Mouse (Mus musculus) forebrain, embryonic 15.5 days (tissue): ENCODE measurements around the gene Fbxo41. TPM values are rescaled to one million over a fixed set of nuclear protein-coding genes. Genes with fewer than 3 reads are reported as not detected.

Experiments
- ATAC-seq: fragments of 200-750 bp; cut with Nextera tagmentation; replicated peaks from 2 replicates; pipeline ENCODE4 v1.8.0; 2017; ENCODE audit warnings: mild to moderate bottlenecking, moderate TSS enrichment, moderate library complexity
- H3K27ac ChIP-seq: fragments of 300-500 bp; sonication (generic); replicated peaks from 2 replicates; pipeline ENCODE4 v1.5.1; 2015; ENCODE audit warnings: mild to moderate bottlenecking, inconsistent platforms
- H3K27me3 ChIP-seq: fragments of 300-500 bp; sonication (generic); 2 replicates; pipeline ENCODE4 v1.6.1; 2015; ENCODE audit warnings: inconsistent platforms
- H3K36me3 ChIP-seq: fragments of 300-500 bp; sonication (generic); 2 replicates; pipeline ENCODE4 v1.6.1; 2015; ENCODE audit warnings: mild to moderate bottlenecking, inconsistent platforms
- H3K4me1 ChIP-seq: fragments of 300-500 bp; sonication (generic); 2 replicates; pipeline ENCODE4 v1.6.1; 2015; ENCODE audit warnings: inconsistent platforms
- H3K4me2 ChIP-seq: fragments of 300-500 bp; sonication (generic); replicated peaks from 2 replicates; pipeline ENCODE4 v1.6.1; 2015; ENCODE audit warnings: mild to moderate bottlenecking, inconsistent platforms
- H3K4me3 ChIP-seq: fragments of 300-500 bp; sonication (generic); 2 replicates; pipeline ENCODE4 v1.5.1; 2015; ENCODE audit warnings: mild to moderate bottlenecking, inconsistent platforms
- H3K9ac ChIP-seq: fragments of 300-500 bp; sonication (generic); replicated peaks from 2 replicates; pipeline ENCODE4 v1.6.1; 2015; ENCODE audit warnings: mild to moderate bottlenecking, inconsistent platforms
- H3K9me3 ChIP-seq: fragments of 300-500 bp; sonication (generic); 2 replicates; pipeline ENCODE4 v1.6.1; 2016; ENCODE audit warnings: inconsistent platforms
- WGBS: fragments of 180-500 bp; shearing (Covaris S2); methylation state at CpG from one replicate; pipeline ENCODE4 v1.1.7; 2015; ENCODE audit warnings: mixed read lengths; 5-methylcytosine and 5-hydroxymethylcytosine counted together
- polyA plus RNA-seq: library from polyadenylated mRNA; unstranded; fragments of >200 nt; fragmentation: Nextera tagmentation; extraction: Ambion mirVana; gene quantifications from 2 replicates; pipeline ENCODE4 v1.2.1, GENCODE M21; 2015

The Fbxo41 gene
- polyA plus RNA-seq, 1 experiment from 2014 or later, result 7.2 TPM

DNA sequence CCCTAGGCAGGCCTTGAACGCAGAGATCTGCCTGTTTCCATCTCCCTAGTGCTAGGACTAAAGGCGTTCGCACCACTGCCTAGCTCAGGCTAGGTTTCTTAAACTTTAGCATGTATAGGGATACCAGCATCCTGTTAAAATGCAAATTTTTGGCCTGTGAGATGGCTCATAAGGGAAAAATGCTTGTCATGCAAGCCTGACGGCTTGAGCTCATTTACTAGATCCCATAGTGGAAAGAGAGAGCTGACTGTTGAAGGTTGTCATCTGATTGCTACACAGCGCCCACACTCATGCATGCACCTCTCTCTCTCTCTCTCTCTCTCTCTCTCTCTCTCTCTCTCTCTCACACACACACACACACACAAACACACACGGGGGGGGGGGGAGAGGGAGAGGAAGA lies 66.2 kb downstream of the Fbxo41 start:
- no peak overlapping the region for H3K4me3 ChIP-seq
- H3K27ac ChIP-seq, result no peak overlapping the region
- H3K27me3 ChIP-seq, result no peaks in the 10 kb centered on the region
- 87% methylated on average over 5 of the region's 6 CpGs for WGBS
- H3K4me2 ChIP-seq, result no peak overlapping the region
- H3K9ac ChIP-seq, result no peak overlapping the region
- H3K4me1 ChIP-seq, result peaks cover 13% of the 10 kb centered on the region
- H3K9me3 ChIP-seq, result no peaks in the 10 kb centered on the region
- peaks cover 23% of the 10 kb centered on the region for H3K36me3 ChIP-seq
- ATAC-seq, result no peak

DNA sequence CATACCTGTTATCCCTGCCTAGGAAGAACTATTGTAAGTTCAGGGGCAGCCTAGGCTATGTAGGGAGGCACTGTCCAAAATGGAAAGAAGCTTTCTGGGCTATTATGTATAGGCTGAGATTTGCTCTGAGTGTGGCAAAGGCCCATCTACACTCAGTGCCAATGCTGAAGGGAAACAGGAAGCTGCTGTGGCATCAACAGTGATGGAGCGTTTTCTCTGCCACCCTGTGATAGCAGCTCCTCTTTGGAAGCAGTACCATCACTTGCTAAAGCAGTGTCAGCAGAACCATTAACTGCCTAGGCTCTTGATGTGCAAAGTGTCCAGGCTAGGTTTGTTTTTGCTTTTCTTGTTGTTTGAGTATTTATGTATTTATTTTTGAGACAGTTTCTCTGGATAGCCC lies 66.6 kb downstream of the Fbxo41 start:
- Histone ChIP-seq H3K4me2 (no peak overlapping the region), H3K27ac (no peak overlapping the region), H3K36me3 (peaks cover 23% of the 10 kb centered on the region), H3K4me3 (no peak overlapping the region), H3K9ac (no peak overlapping the region), H3K4me1 (peaks cover 16% of the 10 kb centered on the region), H3K9me3 (no peaks in the 10 kb centered on the region), H3K27me3 (no peaks in the 10 kb centered on the region)
- ATAC-seq, result no peak
- WGBS, result 87% methylated on average over 1 of the region's 1 CpGs

DNA sequence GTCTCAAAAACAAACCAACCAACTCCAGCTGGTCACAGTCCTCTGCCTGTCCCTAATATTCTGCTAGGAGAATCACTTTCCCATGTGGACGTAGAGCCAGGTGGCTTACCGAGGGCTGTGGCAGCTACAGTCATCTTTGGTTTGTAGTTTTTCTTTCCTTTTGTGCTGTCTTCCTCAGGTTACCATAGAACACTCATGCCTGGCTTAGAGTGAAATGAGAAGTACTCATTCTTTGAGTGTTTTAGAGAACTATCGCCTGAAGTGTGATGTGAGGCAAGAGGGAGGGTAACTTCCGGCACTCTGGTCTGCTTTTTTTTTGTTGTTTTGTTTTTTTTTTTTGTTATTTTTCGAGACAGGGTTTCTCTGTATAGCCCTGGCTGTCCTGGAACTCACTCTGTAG lies 68.9 kb downstream of the Fbxo41 start:
- H3K27me3 ChIP-seq, result no peaks in the 10 kb centered on the region
- WGBS, result 85% methylated on average over 5 of the region's 5 CpGs
- no peak overlapping the region for H3K9ac ChIP-seq
- H3K4me2 ChIP-seq, result no peak overlapping the region
- no peaks in the 10 kb centered on the region for H3K9me3 ChIP-seq
- peaks cover 16% of the 10 kb centered on the region for H3K4me1 ChIP-seq
- H3K36me3 ChIP-seq, result peaks cover 5% of the 10 kb centered on the region; the same call in 1 of the 2 replicates
- no peak overlapping the region for H3K4me3 ChIP-seq
- H3K27ac ChIP-seq, result no peak overlapping the region
- ATAC-seq, result no peak

DNA sequence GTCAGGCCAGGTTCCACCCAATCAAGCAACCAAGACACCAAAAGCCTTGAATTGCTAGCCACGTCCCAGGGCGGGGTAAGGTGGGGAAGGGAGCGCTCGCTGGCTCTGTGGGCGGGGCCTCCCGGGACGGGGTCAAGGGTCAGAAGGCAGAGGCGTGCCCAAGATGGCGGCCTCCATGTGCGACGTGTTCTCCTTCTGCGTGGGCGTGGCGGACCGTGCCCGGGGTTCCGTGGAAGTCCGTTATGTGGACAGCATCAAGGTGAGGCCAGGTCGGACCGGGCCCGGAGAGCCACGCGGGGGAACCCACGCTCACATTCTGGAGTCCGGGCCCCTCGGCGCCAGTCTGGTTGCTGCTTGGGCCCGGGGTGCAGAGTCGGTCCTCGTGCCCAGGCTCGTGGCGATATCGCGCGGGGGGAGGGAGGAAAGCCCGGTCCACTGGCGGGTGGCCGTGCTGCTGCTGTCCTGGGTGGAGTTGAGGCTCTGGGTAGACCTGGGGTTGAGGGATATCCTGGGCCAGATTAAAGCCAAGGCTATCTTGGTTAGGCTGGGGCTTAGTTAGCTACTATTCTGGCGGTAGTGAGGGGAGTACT lies 70.9 kb downstream of the Fbxo41 start, which contains the start of gene Smyd5:
Smyd5 (plus strand) TSS at position 148 of the 590 bp plus-strand sequence.
- H3K4me2 ChIP-seq, result peak within 1 kb of the TSS; percentile 90
- peak within 1 kb of the TSS; percentile 80 for H3K4me3 ChIP-seq
- H3K4me1 ChIP-seq, result peaks cover 16% of the 10 kb centered on the region
- no peaks in the 10 kb centered on the region for H3K9me3 ChIP-seq
- under 1% methylated on average over 39 of the region's 39 CpGs for WGBS
- H3K36me3 ChIP-seq, result no peaks in the 10 kb centered on the region
- peak; percentile 77 for ATAC-seq
- H3K9ac ChIP-seq, result peak within 1 kb of the TSS; percentile 67
- H3K27ac ChIP-seq, result no peak within 1 kb of the TSS
- no peaks in the 10 kb centered on the region for H3K27me3 ChIP-seq

DNA sequence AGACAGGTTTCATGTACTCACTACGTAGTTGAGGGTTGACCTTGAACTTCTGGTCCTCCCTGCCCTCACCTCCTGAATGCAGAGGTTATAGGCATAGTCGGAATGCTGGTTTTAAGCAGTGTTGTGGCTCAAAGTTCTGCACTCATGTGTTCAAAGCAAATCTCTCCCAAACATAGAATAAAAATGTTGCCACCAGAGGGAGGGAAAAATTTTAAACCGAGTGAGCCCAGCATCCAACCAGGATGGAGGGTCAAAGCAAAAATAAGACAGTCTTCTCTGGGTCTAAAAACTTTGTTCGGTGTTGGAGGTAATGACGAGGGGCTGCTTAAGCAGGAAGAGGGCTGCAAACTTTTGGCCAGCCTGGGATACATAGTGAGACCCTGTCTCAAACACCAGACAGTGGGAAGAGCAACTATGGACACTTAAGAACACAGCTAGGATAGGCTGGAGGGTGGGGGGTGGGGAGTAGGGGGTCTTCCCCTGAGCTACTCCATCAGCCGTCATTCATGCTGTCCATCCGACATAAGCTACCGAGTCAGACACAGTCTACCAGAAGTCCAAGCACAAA lies 71.4 kb downstream of the Fbxo41 start:
- H3K4me1 ChIP-seq, result peaks cover 16% of the 10 kb centered on the region
- no peak overlapping the region for H3K27ac ChIP-seq
- H3K4me3 ChIP-seq, result peak overlapping the region; percentile 80
- 51% methylated on average over 8 of the region's 8 CpGs for WGBS
- peak overlapping the region; percentile 90 for H3K4me2 ChIP-seq
- H3K9me3 ChIP-seq, result no peaks in the 10 kb centered on the region
- H3K36me3 ChIP-seq, result no peaks in the 10 kb centered on the region
- peak overlapping the region; percentile 67 for H3K9ac ChIP-seq
- ATAC-seq, result peak; percentile 65
- H3K27me3 ChIP-seq, result no peaks in the 10 kb centered on the region

DNA sequence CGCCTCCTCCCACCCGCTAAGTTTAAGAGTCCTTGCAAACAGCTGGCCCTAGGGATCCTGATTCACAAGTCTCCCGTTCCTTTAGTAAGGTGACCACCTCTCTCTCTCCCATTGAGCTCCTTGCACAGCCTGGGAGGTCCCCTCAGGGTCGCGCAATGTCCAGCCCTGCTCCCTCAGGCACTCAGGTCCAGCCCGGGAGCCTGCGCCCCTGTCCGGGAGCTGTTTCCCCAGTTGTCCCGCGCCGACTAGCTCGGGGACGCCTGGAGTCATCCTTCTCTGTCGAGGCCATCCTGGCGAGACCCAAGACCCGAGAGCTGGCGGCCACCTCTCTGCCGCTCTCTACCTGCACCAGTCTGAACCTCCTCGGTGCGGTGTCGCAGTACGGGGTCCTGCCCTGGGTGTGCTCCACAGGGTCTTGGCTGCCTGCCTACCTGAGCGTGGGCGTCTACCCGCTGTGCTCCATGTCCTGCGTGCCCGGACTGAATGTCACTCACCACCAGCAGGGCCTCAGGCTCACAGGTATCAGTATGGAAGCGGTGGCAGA lies 78.9 kb downstream of the Fbxo41 start, which contains the start of gene Noto:
Noto (plus strand) TSS at position 51 of the 544 bp plus-strand sequence.
- no peak within 1 kb of the TSS for H3K9ac ChIP-seq
- no peak within 1 kb of the TSS for H3K27ac ChIP-seq
- no peaks in the 10 kb centered on the region for H3K36me3 ChIP-seq
- no peak within 1 kb of the TSS for H3K4me2 ChIP-seq
- WGBS, result 14% methylated on average over 28 of the region's 28 CpGs
- H3K4me1 ChIP-seq, result no peaks in the 10 kb centered on the region
- no peaks in the 10 kb centered on the region for H3K27me3 ChIP-seq
- no peaks in the 10 kb centered on the region for H3K9me3 ChIP-seq
- no peak for ATAC-seq
- H3K4me3 ChIP-seq, result no peak within 1 kb of the TSS

Other genes starting within 250 kb of the Fbxo41 start
- gene Sfxn5, start 169.6 kb downstream of the Fbxo41 start, polyA plus RNA-seq, result 24.2 and 25.3 TPM in 2 replicates
- 15.1 and 15.2 TPM in 2 replicates for gene Rab11fip5, start 128.4 kb downstream of the Fbxo41 start, polyA plus RNA-seq
- not detected in 2 replicates for gene Noto, start 79.1 kb downstream of the Fbxo41 start, polyA plus RNA-seq
- 54.2 and 56.8 TPM in 2 replicates for gene Smyd5, start 71.0 kb downstream of the Fbxo41 start, polyA plus RNA-seq
- gene Cct7, start 51.5 kb downstream of the Fbxo41 start, polyA plus RNA-seq, result 644 and 647 TPM in 2 replicates
- gene Pradc1, start 51.0 kb downstream of the Fbxo41 start, polyA plus RNA-seq, result 28.7 and 29.7 TPM in 2 replicates
- not detected in 2 replicates for gene Egr4, start 10.6 kb upstream of the Fbxo41 start, polyA plus RNA-seq
- 5.9 TPM in 2 replicates for gene Alms1, start 84.5 kb upstream of the Fbxo41 start, polyA plus RNA-seq
- gene Nat8f7, start 210.2 kb upstream of the Fbxo41 start, polyA plus RNA-seq, result not detected in 2 replicates